Mouse (Mus musculus): Measurements from ENCODE around the gene Fam189a1.

DNA sequence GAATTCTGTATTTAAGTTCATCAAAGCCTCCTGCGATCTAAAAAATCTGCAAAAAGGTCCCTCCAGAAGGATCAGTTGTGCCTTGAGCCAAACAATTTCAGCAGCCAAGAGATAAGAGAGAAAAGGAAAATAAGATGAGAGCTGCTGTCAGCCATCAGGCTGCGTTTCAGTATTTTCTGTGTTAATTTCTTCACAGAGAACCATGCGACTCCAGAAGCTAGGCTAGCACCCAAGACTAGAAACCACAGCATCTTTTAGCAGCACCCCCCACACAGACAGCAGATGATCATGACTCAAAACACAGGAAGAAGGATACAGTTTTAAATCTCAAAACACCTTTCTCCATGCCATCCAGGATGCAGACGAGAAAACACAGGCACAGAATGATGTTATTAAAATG is 281.4 kb downstream of the Fam189a1 start:
- TF ChIP-seq CTCF (IDR thresholded peaks at IDR 0.05; ENCODE audit: borderline replicate concordance, insufficient read depth, low read depth, low read length) (no peak), POLR2A (IDR thresholded peaks at IDR 0.05; ENCODE audit: borderline replicate concordance, insufficient read depth, low read length) (no peak)
